Mouse (Mus musculus) heart, embryonic 14.5 days (tissue): ENCODE data around the gene Mapkapk2. TPM values are rescaled to one million over a fixed set of nuclear protein-coding genes. Genes with fewer than 3 reads are reported as not detected.

Source experiments
- ATAC-seq: fragments of 200-750 bp; cut with Nextera tagmentation; 2 replicates; pipeline ENCODE4 v1.8.0; 2017; ENCODE audit warnings: low read depth, moderate TSS enrichment; ENCODE audit not compliant: insufficient number of reproducible peaks, insufficient read depth, low FRiP score
- H3K27ac ChIP-seq, 2 experiments: fragments of 200-500 bp in 1 of 2; fragments of 300-500 bp in 1 of 2; sonication (generic) in 1 of 2; replicated peaks in 1 of 2; 2 replicates each; pipeline ENCODE4 v1.5.1; 2012 to 2014; ENCODE audit warnings: low read depth in 2 of 2, low read length in 2 of 2, control low read depth in 1 of 2, mild to moderate bottlenecking in 1 of 2, mixed read lengths in 1 of 2; ENCODE audit not compliant: control insufficient read depth in 1 of 2, insufficient read depth in 1 of 2
- H3K27me3 ChIP-seq: fragments of 300-500 bp; sonication (generic); 2 replicates; pipeline ENCODE4 v1.6.1; 2014; ENCODE audit warnings: mild to moderate bottlenecking, low read length, control low read depth; ENCODE audit not compliant: control insufficient read depth, insufficient read depth
- H3K36me3 ChIP-seq: fragments of 300-500 bp; sonication (generic); 2 replicates; pipeline ENCODE4 v1.6.1; 2014; ENCODE audit warnings: mild to moderate bottlenecking, control low read depth, low read length, mixed read lengths; ENCODE audit not compliant: control insufficient read depth, insufficient read depth
- H3K4me1 ChIP-seq, 2 experiments: fragments of 200-500 bp in 1 of 2; fragments of 300-500 bp in 1 of 2; sonication (generic) in 1 of 2; 2 replicates each; pipeline ENCODE4 v1.6.1; 2012 to 2014; ENCODE audit warnings: low read length in 2 of 2, control low read depth in 1 of 2, mixed read lengths in 1 of 2; ENCODE audit not compliant: control insufficient read depth in 2 of 2, insufficient read depth in 2 of 2
- H3K4me2 ChIP-seq: fragments of 300-500 bp; sonication (generic); 2 replicates; pipeline ENCODE4 v1.6.1; 2014; ENCODE audit warnings: mild to moderate bottlenecking, low read length
- H3K4me3 ChIP-seq, 2 experiments: fragments of 200-500 bp in 1 of 2; fragments of 300-500 bp in 1 of 2; sonication (generic) in 1 of 2; 2 replicates each; pipeline ENCODE4 v1.5.1; 2012 to 2014; ENCODE audit warnings: low read length in 2 of 2, mild to moderate bottlenecking in 2 of 2, control low read depth in 1 of 2, low read depth in 1 of 2, moderate library complexity in 1 of 2; ENCODE audit not compliant: control insufficient read depth in 1 of 2, insufficient read depth in 1 of 2
- H3K9ac ChIP-seq: fragments of 300-500 bp; sonication (generic); 2 replicates; pipeline ENCODE4 v1.6.1; 2014; ENCODE audit warnings: mild to moderate bottlenecking, low read length
- H3K9me3 ChIP-seq: fragments of 300-500 bp; sonication (generic); 2 replicates; pipeline ENCODE4 v1.6.1; 2016; ENCODE audit warnings: low read length, control low read depth; ENCODE audit not compliant: control insufficient read depth
- WGBS: fragments of 180-500 bp; shearing (Covaris S2); extraction: QIAGEN DNeasy Blood & Tissue Kit; methylation state at CpG from one replicate; pipeline ENCODE4 v1.1.7; 2014; 5-methylcytosine and 5-hydroxymethylcytosine counted together
- polyA plus RNA-seq: library from polyadenylated mRNA; unstranded; fragments of >200 nt; fragmentation: Nextera tagmentation; extraction: Ambion mirVana; gene quantifications from 2 replicates; pipeline ENCODE4 v1.2.1, GENCODE M21; 2014

Mapkapk2 gene
- polyA plus RNA-seq, 1 experiment from 2014 or later = 96.1 TPM

DNA sequence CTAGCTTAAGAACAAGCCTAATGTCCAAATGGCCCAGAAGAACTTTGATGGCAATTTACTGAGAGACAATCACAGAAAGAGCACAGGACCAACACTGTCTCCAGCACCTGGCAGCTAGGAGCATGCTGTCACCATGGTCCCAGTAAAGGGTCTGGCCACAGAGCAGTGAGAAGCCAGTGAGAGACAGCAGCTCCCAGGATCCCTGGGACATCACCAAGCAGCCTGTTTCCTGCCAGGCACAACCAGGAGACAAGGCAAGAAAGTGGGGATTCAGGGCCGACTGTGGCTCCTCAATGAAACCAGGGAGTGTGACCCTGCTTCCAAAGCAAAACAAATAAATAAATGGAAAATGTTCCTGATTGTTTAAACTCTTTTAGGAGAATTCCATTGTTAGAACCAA is 38.2 kb downstream of the Mapkapk2 start:
- H3K27ac ChIP-seq = 0 out of 4 replicates have a peak overlapping the region, but pooled peaks of 1 of the 2 experiments have one; percentile 19
- ATAC-seq = no peak
- 34% methylated on average over 1 of the region's 1 CpGs for WGBS
- H3K9ac ChIP-seq = peak overlapping the region; percentile 4; the same call in 1 of the 2 replicates
- peaks cover 39% of the 10 kb centered on the region for H3K36me3 ChIP-seq
- peaks cover 50 to 65% of the 10 kb centered on the region in 2 experiments for H3K4me1 ChIP-seq
- no peak overlapping the region for H3K4me3 ChIP-seq
- H3K9me3 ChIP-seq = no peaks in the 10 kb centered on the region
- H3K4me2 ChIP-seq = no peak overlapping the region
- no peaks in the 10 kb centered on the region for H3K27me3 ChIP-seq

DNA sequence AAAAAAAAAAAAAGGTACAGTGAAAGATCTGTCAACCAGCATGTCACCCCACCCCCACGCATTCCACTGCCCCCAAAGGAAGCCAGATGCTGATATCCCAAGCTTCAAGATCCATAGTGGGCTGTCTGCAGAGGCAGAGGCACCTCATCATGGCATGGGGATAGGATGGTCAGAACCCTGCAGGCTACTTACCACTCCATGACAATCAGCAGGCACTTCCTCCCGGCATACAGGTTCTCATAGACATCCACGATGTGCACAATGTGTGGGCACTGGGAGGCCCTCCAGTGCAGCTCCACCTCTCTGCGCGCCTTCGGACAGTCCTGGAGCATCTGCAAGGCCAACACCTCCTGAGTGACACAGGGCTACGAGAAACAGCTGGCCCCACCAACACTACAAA is 39.2 kb downstream of the Mapkapk2 start:
- no peak for ATAC-seq
- no peak overlapping the region for H3K27ac ChIP-seq
- H3K4me1 ChIP-seq = peaks cover 43 to 55% of the 10 kb centered on the region in 2 experiments

GRCm38 (mm10) chr1:131054251-131054650 is 43.4 kb downstream of the Mapkapk2 start:
- Histone ChIP-seq H3K27me3 (no peaks in the 10 kb centered on the region), H3K4me2 (no peak overlapping the region), H3K4me1 (peaks cover 17 to 19% of the 10 kb centered on the region in 2 experiments), H3K9ac (no peak overlapping the region), H3K4me3 (no peak overlapping the region), H3K36me3 (peaks cover 76% of the 10 kb centered on the region), H3K27ac (no peak overlapping the region), H3K9me3 (no peaks in the 10 kb centered on the region)
- 79% methylated on average over 4 of the region's 4 CpGs for WGBS
- ATAC-seq = no peak

More for the DNA sequence above, 39.2 kb downstream of the Mapkapk2 start:
- Histone ChIP-seq H3K9ac (0 out of 2 replicates have a peak overlapping the region, but pooled peaks have one; percentile 12), H3K27me3 (no peaks in the 10 kb centered on the region), H3K36me3 (peaks cover 49% of the 10 kb centered on the region), H3K4me3 (no peak overlapping the region), H3K4me2 (no peak overlapping the region), H3K9me3 (no peaks in the 10 kb centered on the region)
- whole genome bisulfite sequencing = 30% methylated on average over 7 of the region's 7 CpGs

DNA sequence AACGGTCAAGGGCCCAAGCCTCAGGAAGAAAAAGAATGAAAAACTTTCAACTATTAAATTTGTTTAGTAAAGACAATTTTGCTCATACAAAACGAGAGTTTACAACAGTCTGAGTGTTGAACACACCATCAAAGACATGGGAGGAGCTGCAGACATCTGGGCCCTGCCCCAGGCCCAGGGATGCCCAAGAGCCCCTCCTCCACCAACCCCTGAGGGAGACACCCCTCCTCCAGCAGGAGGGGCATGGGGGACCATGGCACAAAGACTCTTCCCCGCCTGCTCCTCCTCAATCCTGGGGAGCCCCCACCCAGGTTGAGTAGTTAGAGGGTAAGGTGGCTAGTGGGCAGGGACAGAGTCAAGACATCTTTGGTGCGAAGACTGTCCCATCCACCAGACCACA is 44.0 kb downstream of the Mapkapk2 start:
- no peak overlapping the region for H3K27ac ChIP-seq
- WGBS = 61% methylated on average over 4 of the region's 4 CpGs
- ATAC-seq = no peak
- H3K4me3 ChIP-seq = no peak overlapping the region
- H3K27me3 ChIP-seq = no peaks in the 10 kb centered on the region
- H3K9ac ChIP-seq = no peak overlapping the region
- H3K9me3 ChIP-seq = no peaks in the 10 kb centered on the region
- H3K4me2 ChIP-seq = no peak overlapping the region
- H3K36me3 ChIP-seq = peaks cover 76% of the 10 kb centered on the region
- peaks cover 11 to 13% of the 10 kb centered on the region in 2 experiments for H3K4me1 ChIP-seq

GRCm38 (mm10) chr1:131053239-131053638 is 44.4 kb downstream of the Mapkapk2 start:
- no peak overlapping the region for H3K4me2 ChIP-seq
- H3K4me1 ChIP-seq = peaks cover 7 to 9% of the 10 kb centered on the region in 2 experiments
- peak overlapping the region; percentile 8 to 20; a peak in 1 of 4 replicates for H3K27ac ChIP-seq
- H3K9me3 ChIP-seq = no peaks in the 10 kb centered on the region
- H3K36me3 ChIP-seq = peaks cover 75% of the 10 kb centered on the region
- peak; percentile 15; the same call in 1 of the 2 replicates for ATAC-seq
- 8% methylated on average over 8 of the region's 8 CpGs for WGBS
- H3K4me3 ChIP-seq = no peak overlapping the region
- H3K27me3 ChIP-seq = no peaks in the 10 kb centered on the region
- H3K9ac ChIP-seq = no peak overlapping the region

DNA sequence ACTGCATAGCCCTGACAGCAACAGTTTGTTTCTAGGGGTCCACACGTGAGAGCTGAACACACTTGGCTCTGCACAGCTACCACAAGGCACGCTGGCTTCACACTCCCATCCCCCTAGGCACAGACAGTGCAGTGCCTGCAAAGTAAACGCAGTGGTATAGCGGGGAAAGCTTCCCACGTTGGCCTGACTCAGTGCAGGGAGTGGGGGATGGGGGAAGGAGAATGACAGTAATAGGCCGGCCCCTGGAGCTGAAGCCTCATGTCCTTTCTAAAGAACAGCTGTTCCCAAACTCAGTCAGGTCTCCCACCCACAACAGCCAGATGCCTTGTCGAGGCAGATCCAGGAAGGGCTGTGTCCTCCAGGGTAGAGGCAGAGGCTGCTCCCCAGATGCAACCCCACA is 46.6 kb downstream of the Mapkapk2 start:
- H3K36me3 ChIP-seq = peaks cover 53% of the 10 kb centered on the region
- no peak overlapping the region for H3K9ac ChIP-seq
- H3K27me3 ChIP-seq = no peaks in the 10 kb centered on the region
- WGBS = 46% methylated on average over 7 of the region's 7 CpGs
- ATAC-seq = no peak
- peaks cover 8 to 11% of the 10 kb centered on the region in 2 experiments for H3K4me1 ChIP-seq
- no peak overlapping the region for H3K4me3 ChIP-seq
- no peak overlapping the region for H3K4me2 ChIP-seq
- H3K9me3 ChIP-seq = no peaks in the 10 kb centered on the region
- H3K27ac ChIP-seq = no peak overlapping the region

DNA sequence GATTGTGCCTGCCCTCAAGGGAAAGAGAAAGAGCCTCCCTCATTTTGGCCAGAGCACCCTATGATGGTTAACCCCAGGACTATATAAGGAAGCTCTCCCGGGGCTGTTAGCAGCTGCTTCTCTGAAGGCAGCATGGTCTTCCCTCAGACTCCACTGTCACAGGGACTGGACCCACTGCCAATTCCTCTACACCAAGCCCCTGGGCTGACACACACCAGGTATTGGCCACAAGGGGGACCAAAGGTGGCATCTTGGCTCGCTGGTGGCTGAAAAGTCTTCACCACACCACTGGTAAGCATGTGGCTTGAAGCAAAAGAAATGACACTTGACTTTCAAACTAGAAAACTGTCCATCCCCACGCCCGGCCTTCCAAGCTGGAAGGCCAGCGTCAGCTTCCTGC is 47.0 kb downstream of the Mapkapk2 start:
- H3K36me3 ChIP-seq = peaks cover 49% of the 10 kb centered on the region
- no peak for ATAC-seq
- H3K4me2 ChIP-seq = no peak overlapping the region
- H3K4me1 ChIP-seq = peaks cover 11 to 15% of the 10 kb centered on the region in 2 experiments
- H3K27me3 ChIP-seq = no peaks in the 10 kb centered on the region
- no peak overlapping the region for H3K9ac ChIP-seq
- H3K9me3 ChIP-seq = no peaks in the 10 kb centered on the region
- WGBS = 79% methylated on average over 5 of the region's 5 CpGs
- H3K27ac ChIP-seq = no peak overlapping the region
- no peak overlapping the region for H3K4me3 ChIP-seq

- Histone ChIP-seq H3K4me2 (no peak overlapping the region), H3K27me3 (no peaks in the 10 kb centered on the region), H3K4me3 (no peak overlapping the region), H3K9ac (no peak overlapping the region), H3K36me3 (peaks cover 43% of the 10 kb centered on the region), H3K9me3 (no peaks in the 10 kb centered on the region), H3K27ac (no peak overlapping the region), H3K4me1 (peaks cover 11 to 15% of the 10 kb centered on the region in 2 experiments)
- ATAC-seq = no peak
- WGBS = 90% methylated on average over 5 of the region's 5 CpGs
These were observed 47.6 kb downstream of the Mapkapk2 start for GRCm38 (mm10) chr1:131050011-131050410.
